Mouse (Mus musculus): ENCODE results near the gene Psd4.

DNA sequence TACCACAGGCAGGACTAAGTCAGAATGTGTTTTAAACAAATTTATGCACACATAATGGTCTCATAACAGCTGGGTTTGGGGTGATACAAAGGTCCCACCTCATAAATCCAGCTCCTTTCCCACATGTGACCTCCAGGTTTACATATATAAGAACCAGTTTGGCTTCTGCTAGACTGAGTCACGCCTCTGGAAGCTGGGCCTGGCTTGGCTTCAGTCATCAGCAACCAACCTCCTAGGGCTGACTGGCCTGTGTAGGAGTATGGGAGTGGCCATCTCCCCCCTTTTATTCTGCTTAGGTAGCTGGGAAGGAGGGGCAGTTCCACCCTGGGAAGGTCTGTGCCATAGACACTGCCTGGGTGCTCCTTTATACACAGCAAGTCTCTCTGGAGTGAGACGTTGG lies 30.8 kb upstream of the Psd4 start, which contains the start of gene Il1rn:
- no peak for TF ChIP-seq CTCF (conservative IDR thresholded peaks at IDR 0.05; ENCODE audit: insufficient read depth, insufficient read length, low read depth, low read length)
- TF ChIP-seq POLR2A (IDR thresholded peaks at IDR 0.05; ENCODE audit: low read depth, low read length), result no peak

All from kidney, adult 2 months (tissue).